Mouse (Mus musculus) CH12.LX (cell line): ENCODE measurements around the gene Hist2h2bb. TPM values are rescaled to one million over a fixed set of nuclear protein-coding genes. Genes with fewer than 3 reads are reported as not detected.
A peak's percentile ranks its signal among the peaks of the same experiment; 100 is the strongest.

Source experiments
- DNase-seq: peaks from one replicate; pipeline ENCODE4 v3.0.0-alpha.2; 2013; ENCODE audit errors: extremely low read depth
- H3K27ac ChIP-seq: 2 replicates; pipeline ENCODE4 v1.5.1; 2012; ENCODE audit warnings: low read depth, mild to moderate bottlenecking, control low read depth, moderate library complexity; ENCODE audit not compliant: insufficient read depth
- H3K27me3 ChIP-seq: replicated peaks from 2 replicates; pipeline ENCODE3; 2012; ENCODE audit warnings: inconsistent platforms
- H3K36me3 ChIP-seq, 2 experiments: replicated peaks in 1 of 2; 2 replicates each; pipeline versions ENCODE3 to v1.6.1; 2012; ENCODE audit warnings: inconsistent platforms in 1 of 2, low read length in 1 of 2, mild to moderate bottlenecking in 1 of 2, mixed read lengths in 1 of 2, moderate library complexity in 1 of 2; ENCODE audit not compliant: control insufficient read depth in 1 of 2, insufficient read depth in 1 of 2
- H3K4me1 ChIP-seq, 2 experiments: 2 replicates each; pipeline ENCODE4 v1.6.1; 2012; ENCODE audit warnings: inconsistent platforms in 1 of 2, moderate library complexity in 1 of 2; ENCODE audit not compliant: insufficient read depth in 2 of 2, control insufficient read depth in 1 of 2
- H3K4me2 ChIP-seq: 2 replicates; pipeline ENCODE4 v1.6.1; 2012; ENCODE audit warnings: low read depth, mild to moderate bottlenecking, control low read depth; ENCODE audit not compliant: poor library complexity, insufficient read depth, severe bottlenecking
- H3K4me3 ChIP-seq, 3 experiments: fragments of 150-350 bp in 1 of 3; sonication (generic) in 1 of 3; replicated peaks in 1 of 3; 2 replicates each; pipeline versions ENCODE3 to v1.5.1; 2011 to 2012; ENCODE audit warnings: low read depth in 2 of 3, low read length in 2 of 3, mild to moderate bottlenecking in 2 of 3, moderate library complexity in 2 of 3, control low read depth in 1 of 3, improper control_type of control experiment in 1 of 3, inconsistent platforms in 1 of 3, mixed read lengths in 1 of 3; ENCODE audit not compliant: poor library complexity in 1 of 3
- H3K79me2 ChIP-seq: replicated peaks from 2 replicates; pipeline ENCODE4 v1.6.1; 2012; ENCODE audit warnings: mild to moderate bottlenecking, moderate library complexity; ENCODE audit not compliant: control insufficient read depth, poor library complexity, insufficient read depth, severe bottlenecking; ENCODE audit errors: extremely low read depth
- H3K9ac ChIP-seq: 2 replicates; pipeline ENCODE4 v1.6.1; 2012; ENCODE audit warnings: low read depth, mild to moderate bottlenecking, control low read depth, moderate library complexity; ENCODE audit not compliant: insufficient read depth
- H3K9me3 ChIP-seq: replicated peaks from 2 replicates; pipeline ENCODE3; 2012; ENCODE audit warnings: low read length, inconsistent platforms, mixed read lengths
- BHLHE40 ChIP-seq: IDR thresholded peaks from 2 replicates; pipeline ENCODE4 v1.6.1; 2011; ENCODE audit warnings: mild to moderate bottlenecking, low read depth, low read length, improper control_type of control experiment
- CHD1 ChIP-seq: IDR thresholded peaks from 2 replicates; pipeline ENCODE4 v1.6.1; 2012; ENCODE audit warnings: low read depth, low read length, improper control_type of control experiment, inconsistent platforms
- CHD2 ChIP-seq: IDR thresholded peaks from 2 replicates; pipeline ENCODE4 v1.6.1; 2011; ENCODE audit warnings: low read length, improper control_type of control experiment
- CTCF ChIP-seq, 2 experiments: IDR thresholded peaks in 1 of 2; conservative IDR thresholded peaks in 1 of 2; 2 replicates each; pipeline ENCODE4 v1.5.1; 2011 to 2012; ENCODE audit warnings: low read depth in 2 of 2, low read length in 2 of 2, improper control_type of control experiment in 1 of 2, inconsistent platforms in 1 of 2, mild to moderate bottlenecking in 1 of 2, moderate library complexity in 1 of 2
- E2F4 ChIP-seq: IDR thresholded peaks from 2 replicates; pipeline ENCODE4 v1.6.1; 2011; ENCODE audit warnings: low read depth, low read length, improper control_type of control experiment; ENCODE audit not compliant: insufficient replicate concordance
- ELF1 ChIP-seq: IDR thresholded peaks from 2 replicates; pipeline ENCODE4 v1.6.1; 2014; ENCODE audit warnings: low read depth, mild to moderate bottlenecking, inconsistent platforms, low read length, improper control_type of control experiment
- EP300 ChIP-seq: IDR thresholded peaks from 2 replicates; pipeline ENCODE4 v1.6.1; 2011; ENCODE audit warnings: low read length, improper control_type of control experiment
- GABPA ChIP-seq: IDR thresholded peaks from 2 replicates; pipeline ENCODE4 v1.6.1; 2012; ENCODE audit warnings: low read depth, low read length, improper control_type of control experiment, inconsistent platforms; ENCODE audit not compliant: insufficient replicate concordance
- HCFC1 ChIP-seq: IDR thresholded peaks from 2 replicates; pipeline ENCODE4 v1.6.1; 2012; ENCODE audit warnings: low read depth, mild to moderate bottlenecking, inconsistent platforms, low read length, improper control_type of control experiment
- IRF4 ChIP-seq: IDR thresholded peaks from 2 replicates; pipeline ENCODE4 v1.6.1; 2014; ENCODE audit warnings: low read depth, mild to moderate bottlenecking, inconsistent platforms, low read length, improper control_type of control experiment
- JUN ChIP-seq: IDR thresholded peaks from 2 replicates; pipeline ENCODE4 v1.6.1; 2011; ENCODE audit warnings: low read depth, mild to moderate bottlenecking, low read length, improper control_type of control experiment, moderate library complexity; ENCODE audit not compliant: insufficient read depth
- JUND ChIP-seq: conservative IDR thresholded peaks from 2 replicates; pipeline ENCODE4 v1.6.1; 2011; ENCODE audit warnings: low read depth, low read length, improper control_type of control experiment
- KAT2A ChIP-seq: IDR thresholded peaks from 2 replicates; pipeline ENCODE4 v1.6.1; 2012; ENCODE audit warnings: low read length, improper control_type of control experiment, inconsistent platforms; ENCODE audit not compliant: insufficient replicate concordance
- MAFK ChIP-seq: IDR thresholded peaks from 2 replicates; pipeline ENCODE4 v1.6.1; 2011; ENCODE audit warnings: low read length, improper control_type of control experiment; ENCODE audit not compliant: insufficient replicate concordance
- MAX ChIP-seq: IDR thresholded peaks from 2 replicates; pipeline ENCODE4 v1.6.1; 2011; ENCODE audit warnings: low read length, improper control_type of control experiment
- MAZ ChIP-seq: IDR thresholded peaks from 2 replicates; pipeline ENCODE4 v1.6.1; 2012; ENCODE audit warnings: low read depth, mild to moderate bottlenecking, inconsistent platforms, low read length, improper control_type of control experiment, moderate library complexity
- MEF2A ChIP-seq: IDR thresholded peaks from 2 replicates; pipeline ENCODE4 v1.6.1; 2014; ENCODE audit warnings: low read depth, mild to moderate bottlenecking, inconsistent platforms, low read length, improper control_type of control experiment, borderline replicate concordance
- MXI1 ChIP-seq: IDR thresholded peaks from 2 replicates; pipeline ENCODE4 v1.6.1; 2011; ENCODE audit warnings: mild to moderate bottlenecking, low read depth, low read length, improper control_type of control experiment
- MYC ChIP-seq: IDR thresholded peaks from 2 replicates; pipeline ENCODE4 v1.6.1; 2011; ENCODE audit warnings: low read depth, mild to moderate bottlenecking, improper control_type of control experiment, low read length
- NELFE ChIP-seq: IDR thresholded peaks from 2 replicates; pipeline ENCODE4 v1.6.1; 2011; ENCODE audit warnings: low read depth, low read length, improper control_type of control experiment
- NRF1 ChIP-seq: IDR thresholded peaks from 2 replicates; pipeline ENCODE4 v1.6.1; 2014; ENCODE audit warnings: low read depth, mild to moderate bottlenecking, inconsistent platforms, low read length, improper control_type of control experiment, moderate library complexity
- PAX5 ChIP-seq: IDR thresholded peaks from 2 replicates; pipeline ENCODE4 v1.6.1; 2012; ENCODE audit warnings: low read length, inconsistent platforms, mixed read lengths
- POLR2A ChIP-seq: IDR thresholded peaks from 2 replicates; pipeline ENCODE4 v1.6.1; 2011; ENCODE audit warnings: low read depth, mild to moderate bottlenecking, improper control_type of control experiment, low read length
- POLR2AphosphoS2 ChIP-seq: IDR thresholded peaks from 2 replicates; pipeline ENCODE4 v1.6.1; 2011; ENCODE audit warnings: low read depth, low read length, improper control_type of control experiment
- RAD21 ChIP-seq: IDR thresholded peaks from 2 replicates; pipeline ENCODE4 v1.6.1; 2011; ENCODE audit warnings: low read depth, mild to moderate bottlenecking, low read length, improper control_type of control experiment, moderate library complexity
- RCOR1 ChIP-seq: conservative IDR thresholded peaks from 2 replicates; pipeline ENCODE4 v1.6.1; 2012; ENCODE audit warnings: low read depth, mild to moderate bottlenecking, inconsistent platforms, low read length, improper control_type of control experiment
- SIN3A ChIP-seq: IDR thresholded peaks from 2 replicates; pipeline ENCODE4 v1.6.1; 2012; ENCODE audit warnings: low read length, improper control_type of control experiment, inconsistent platforms
- SMC3 ChIP-seq: IDR thresholded peaks from 2 replicates; pipeline ENCODE4 v1.6.1; 2011; ENCODE audit warnings: low read depth, low read length, improper control_type of control experiment
- TBP ChIP-seq: conservative IDR thresholded peaks from 2 replicates; pipeline ENCODE4 v1.6.1; 2011; ENCODE audit warnings: low read depth, low read length, improper control_type of control experiment
- TCF12 ChIP-seq: IDR thresholded peaks from 2 replicates; pipeline ENCODE4 v1.6.1; 2014; ENCODE audit warnings: low read depth, mild to moderate bottlenecking, inconsistent platforms, low read length, improper control_type of control experiment
- UBTF ChIP-seq: IDR thresholded peaks from 2 replicates; pipeline ENCODE4 v1.6.1; 2012; ENCODE audit warnings: low read depth, mild to moderate bottlenecking, inconsistent platforms, low read length, improper control_type of control experiment, moderate library complexity
- USF1 ChIP-seq: IDR thresholded peaks from 2 replicates; pipeline ENCODE4 v1.6.1; 2014; ENCODE audit warnings: low read depth, mild to moderate bottlenecking, inconsistent platforms, low read length, improper control_type of control experiment
- USF2 ChIP-seq: conservative IDR thresholded peaks from 2 replicates; pipeline ENCODE4 v1.6.1; 2011; ENCODE audit warnings: low read depth, low read length, improper control_type of control experiment
- ZC3H11A ChIP-seq: IDR thresholded peaks from 2 replicates; pipeline ENCODE4 v1.6.1; 2012; ENCODE audit warnings: low read depth, mild to moderate bottlenecking, inconsistent platforms, low read length, improper control_type of control experiment
- ZKSCAN1 ChIP-seq: IDR thresholded peaks from 2 replicates; pipeline ENCODE4 v1.6.1; 2012; ENCODE audit warnings: low read depth, inconsistent platforms, low read length, improper control_type of control experiment, borderline replicate concordance
- ZMIZ1 ChIP-seq: IDR thresholded peaks from 2 replicates; pipeline ENCODE4 v1.6.1; 2012; ENCODE audit warnings: low read depth, mild to moderate bottlenecking, inconsistent platforms, low read length, improper control_type of control experiment
- ZNF384 ChIP-seq: IDR thresholded peaks from 2 replicates; pipeline ENCODE4 v1.6.1; 2012; ENCODE audit warnings: low read depth, low read length, improper control_type of control experiment, inconsistent platforms
- dilution Hi-C: fragments of 300-500 bp; cut with MboI; formaldehyde crosslinking; loops from 2 replicates; pipeline ENCODE4 v1.14.3; 2020; ENCODE audit warnings: low sequenced_read_pairs; ENCODE audit not compliant: extremely low pct_unique_long_range_greater_than_20kb, extremely low pct_ligation_motif_present
- in situ Hi-C: fragments of 300-500 bp; cut with MboI; formaldehyde crosslinking; loops from 3 replicates; pipeline ENCODE4 v1.14.3; 2019; ENCODE audit warnings: low sequenced_read_pairs, low pct_ligation_motif_present, low pct_unique_long_range_greater_than_20kb, mixed read lengths
- polyA plus RNA-seq: library from polyadenylated mRNA; unstranded; fragments of >175 nt; gene quantifications from 2 replicates; pipeline ENCODE4 v1.2.1, GENCODE M21; 2012; ENCODE audit warnings: low read depth; ENCODE audit not compliant: insufficient read length
- total RNA-seq, 2 experiments: library from RNA; depleted of rRNA; stranded (reverse); fragments of 300-350 nt in 1 of 2; fragments of >200 nt in 1 of 2; gene quantifications; 2 replicates each; pipeline ENCODE4 v1.2.3; 2012 to 2014

Gene Hist2h2bb
- total and polyA plus RNA-seq, 3 experiments = 4.1 to 2,265 (median 51.9) TPM

GRCm38 (mm10) chr3:96277800-96278624, 8.5 kb downstream of the Hist2h2bb start:
- Histone ChIP-seq H3K9me3 (no peaks in the 10 kb centered on the region), H3K4me1 (peaks cover 0 to 12% of the 10 kb centered on the region in 2 experiments; a peak in 2 of 4 replicates), H3K79me2 (no peaks in the 10 kb centered on the region), H3K4me3 (peak overlapping the region; percentile 52 to 67 (median 60)), H3K27me3 (peaks cover 13% of the 10 kb centered on the region), H3K27ac (peak overlapping the region; percentile 68), H3K4me2 (peak overlapping the region; percentile 82), H3K36me3 (no peaks in the 10 kb centered on the region), H3K9ac (peak overlapping the region; percentile 75)
- dilution Hi-C loops (no loop called here), in situ Hi-C loops (loop anchor here (25.0 kb wide), 1 partner anchor 259 kb away; the partner anchor contains the start of gene Hfe2)
- peak; percentile 92 for DNase-seq
- peak; percentile 67 for TF ChIP-seq POLR2A
- TF ChIP-seq CHD2 = peak; percentile 65
- 0 out of 2 replicates have a peak, but pooled peaks have one; percentile 3 for TF ChIP-seq ZNF384
- no peak for TF ChIP-seq MAFK
- TF ChIP-seq IRF4 = peak; percentile 32; the same call in 1 of the 2 replicates
- TF ChIP-seq POLR2AphosphoS2 = 0 out of 2 replicates have a peak, but pooled peaks have one; percentile 45
- TF ChIP-seq CTCF (conservative IDR thresholded peaks at IDR 0.05 in 1 of 2, IDR thresholded peaks at IDR 0.05 in 1 of 2; ENCODE audit: low read depth in 2 of 2, low read length in 2 of 2) = peak; percentile 73 to 84
- no peak for TF ChIP-seq USF1
- peak; percentile 92 for TF ChIP-seq NRF1
- no peak for TF ChIP-seq ZKSCAN1
- TF ChIP-seq E2F4 = no peak
- 0 out of 2 replicates have a peak, but pooled peaks have one; percentile 53 for TF ChIP-seq TBP
- TF ChIP-seq ELF1 = peak; percentile 41; the same call in 1 of the 2 replicates
- peak; percentile 64 for TF ChIP-seq MEF2A
- TF ChIP-seq MXI1 = no peak
- 0 out of 2 replicates have a peak, but pooled peaks have one; percentile 5 for TF ChIP-seq EP300
- peak; percentile 59 for TF ChIP-seq SMC3
- peak; percentile 58 for TF ChIP-seq MAX
- TF ChIP-seq JUND = no peak
- TF ChIP-seq TCF12 = peak; percentile 75
- TF ChIP-seq HCFC1 = peak; percentile 36
- TF ChIP-seq JUN = no peak
- TF ChIP-seq ZMIZ1 = peak; percentile 23; the same call in 1 of the 2 replicates
- TF ChIP-seq PAX5 = no peak
- TF ChIP-seq MYC = peak; percentile 55; the same call in 1 of the 2 replicates
- TF ChIP-seq CHD1 = no peak
- peak; percentile 59 for TF ChIP-seq SIN3A
- no peak for TF ChIP-seq ZC3H11A
- peak; percentile 51; the same call in 1 of the 2 replicates for TF ChIP-seq NELFE
- 0 out of 2 replicates have a peak, but pooled peaks have one; percentile 16 for TF ChIP-seq MAZ
- TF ChIP-seq USF2 = no peak
- peak; percentile 65 for TF ChIP-seq RAD21
- 0 out of 2 replicates have a peak, but pooled peaks have one; percentile 32 for TF ChIP-seq KAT2A
- peak; percentile 77 for TF ChIP-seq BHLHE40
- TF ChIP-seq UBTF = no peak; the same call in 1 of the 2 replicates
- no peak for TF ChIP-seq GABPA
- TF ChIP-seq RCOR1 = no peak
